Mouse (Mus musculus) bone marrow macrophage, adult 2 months (primary cell): ENCODE data around the gene Gm20481.

Experiments
- CTCF ChIP-seq: IDR thresholded peaks from 2 replicates; pipeline ENCODE4 v1.5.1; 2012; ENCODE audit warnings: low read depth, mild to moderate bottlenecking, low read length, moderate library complexity
- POLR2A ChIP-seq: IDR thresholded peaks from 2 replicates; pipeline ENCODE4 v1.6.1; 2012; ENCODE audit warnings: mild to moderate bottlenecking, low read depth, low read length, borderline replicate concordance

DNA sequence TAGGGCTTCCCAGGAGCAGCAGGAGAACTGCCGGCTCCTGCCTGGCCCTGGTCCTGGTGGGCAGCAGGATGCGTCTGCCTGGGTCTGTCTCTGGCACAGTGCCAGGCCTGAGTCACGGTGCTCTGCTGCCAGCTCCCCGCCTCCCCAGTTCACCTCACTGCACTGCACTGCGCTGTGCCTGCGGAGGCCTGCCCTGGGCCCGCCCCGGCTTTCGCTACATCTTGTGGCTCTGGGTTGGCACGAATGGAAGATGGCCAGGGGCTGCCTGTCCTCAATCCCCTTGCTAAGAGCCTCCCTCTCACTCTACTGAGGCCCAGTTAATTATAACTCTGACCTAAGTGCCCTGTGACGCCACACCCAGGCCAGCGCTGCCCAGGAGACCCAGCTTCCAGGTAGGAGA lies 46.7 kb downstream of the Gm20481 start, which contains the start of gene Vwa7:
- no peak for TF ChIP-seq POLR2A
- TF ChIP-seq CTCF: no peak
